Mouse (Mus musculus) left cerebral cortex, postnatal 10 days (tissue): ENCODE data around the gene Map1b. TPM values are rescaled to one million over a fixed set of nuclear protein-coding genes. Genes with fewer than 3 reads are reported as not detected.

Experiments used
- DNase-seq, 2 experiments: peaks; one replicate each; pipeline ENCODE4 v3.0.0; 2021 to 2022; ENCODE audit warnings: low spot score in 2 of 2, mixed read lengths in 1 of 2; ENCODE audit errors: extremely low spot score in 1 of 2
- intact Hi-C: fragments of 180-260 bp; cut with DNase I; formaldehyde crosslinking; loops from one replicate; pipeline ENCODE4 v1.15.1; 2025
- total RNA-seq, 2 experiments: library from RNA; stranded (reverse); gene quantifications; 2 replicates each; pipeline ENCODE4 v1.2.3; 2021

The Map1b gene
- total RNA-seq, 2 experiments from 2014 or later: 1,022 to 1,154 TPM

DNA sequence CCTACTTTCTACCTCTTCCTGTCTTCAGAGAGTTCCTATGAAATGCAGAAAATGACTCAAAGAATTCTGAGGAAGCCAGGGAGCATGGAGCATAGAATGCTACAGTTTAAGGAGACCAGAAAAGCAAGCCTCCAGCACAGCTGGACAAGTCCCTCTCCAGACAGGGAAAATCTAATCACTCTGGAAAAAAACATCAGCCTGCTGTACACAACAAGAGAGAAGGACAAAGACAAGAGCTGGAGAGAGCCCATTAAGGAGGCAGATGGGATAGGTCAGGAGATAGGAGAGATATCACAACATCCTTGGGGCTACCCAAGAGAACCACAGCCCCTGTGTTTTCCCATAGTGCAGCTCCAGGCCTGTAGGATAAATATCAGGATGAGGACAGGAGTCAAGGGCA, 79.3 kb downstream of the Map1b start:
- intact Hi-C loops: no loop called here

DNA sequence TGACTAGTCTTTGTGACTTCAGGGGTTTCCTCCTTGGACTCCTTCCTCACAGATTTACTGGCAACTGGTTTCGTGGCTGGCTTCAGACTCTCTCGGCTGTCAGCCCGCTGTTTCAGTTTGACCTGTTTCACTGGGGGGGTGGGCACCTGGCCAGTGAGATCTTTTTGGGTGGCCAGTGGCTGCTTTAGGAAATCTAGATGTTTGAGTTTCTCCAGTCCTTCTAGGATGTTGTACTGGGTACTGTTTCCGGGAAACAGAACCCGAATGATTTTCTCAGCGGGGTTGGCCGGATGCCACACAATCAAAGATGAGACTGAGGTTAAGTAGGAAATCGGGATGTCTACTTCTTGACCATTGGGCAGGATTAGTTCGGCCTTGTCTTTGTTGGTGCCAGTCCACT, 81.8 kb downstream of the Map1b start:
- no peak for DNase-seq
- intact Hi-C loops: no loop called here

More for the DNA sequence above, 79.3 kb downstream of the Map1b start:
- no peak for DNase-seq

DNA sequence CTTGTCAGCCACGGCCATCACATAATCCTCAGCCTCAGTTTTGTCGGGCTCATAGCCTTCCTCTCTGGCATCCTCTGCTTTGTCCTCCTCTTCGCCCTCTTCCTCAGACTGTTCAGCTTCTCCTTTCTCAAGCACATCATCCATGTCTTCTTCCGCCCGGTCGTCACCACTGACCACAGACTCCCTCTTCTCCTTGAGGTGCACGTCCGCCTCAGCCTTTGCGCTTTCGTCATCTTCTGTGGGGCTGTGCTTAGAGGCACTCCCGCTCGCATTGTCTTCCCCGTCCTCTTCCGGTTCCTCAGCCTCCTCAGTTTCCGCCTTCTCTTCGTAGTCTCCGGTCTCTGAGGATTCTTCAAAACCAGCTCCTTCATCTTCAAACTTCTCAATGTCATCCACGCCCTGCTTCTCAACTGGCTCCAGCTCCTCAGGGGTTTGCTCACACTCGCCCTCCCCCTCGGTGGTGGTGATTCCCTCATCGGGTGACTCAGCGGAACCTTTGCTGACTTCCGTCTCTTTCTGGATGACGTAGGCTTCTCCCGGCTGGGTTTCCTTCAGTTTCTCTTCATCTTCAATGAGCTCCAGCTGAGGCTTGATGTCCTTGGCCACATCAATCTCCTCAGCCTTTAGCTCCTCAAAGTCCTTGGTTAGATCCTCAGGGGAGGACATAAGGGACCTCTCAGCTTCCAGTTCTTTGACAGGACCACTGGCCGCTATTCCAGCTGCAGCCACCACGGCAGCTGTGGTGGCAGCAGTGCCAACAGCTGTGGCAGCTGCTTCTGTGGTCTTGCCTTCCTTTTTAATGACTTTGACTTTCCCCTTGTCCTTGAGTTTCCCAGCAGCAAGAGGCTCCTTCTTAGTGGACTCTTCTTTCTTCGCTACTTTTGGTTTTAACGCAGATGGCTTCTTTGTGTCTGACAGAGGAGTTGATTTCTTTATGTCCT, 83.0 kb downstream of the Map1b start:
- intact Hi-C loops: no loop called here
- DNase-seq: no peak

DNA sequence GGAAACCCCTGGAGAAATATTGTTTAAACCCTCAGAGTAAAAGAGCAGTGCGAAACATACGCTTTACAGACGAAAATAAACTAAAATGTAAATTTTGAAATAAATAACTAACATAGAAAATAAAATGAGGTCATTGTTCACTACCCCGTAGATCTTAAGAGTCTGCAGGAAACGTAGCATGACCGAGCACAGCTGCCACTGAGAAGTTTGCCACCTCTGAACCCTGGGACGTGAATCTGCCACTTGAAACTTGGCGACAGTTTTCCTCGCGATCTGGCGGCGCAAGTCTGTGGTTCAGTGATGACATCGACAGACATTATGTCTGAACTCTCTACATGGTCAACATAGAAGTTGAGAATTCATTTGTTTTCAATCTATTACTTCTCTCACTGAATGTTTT, 92.8 kb downstream of the Map1b start:
- DNase-seq: no peak
- intact Hi-C loops: no loop called here

DNA sequence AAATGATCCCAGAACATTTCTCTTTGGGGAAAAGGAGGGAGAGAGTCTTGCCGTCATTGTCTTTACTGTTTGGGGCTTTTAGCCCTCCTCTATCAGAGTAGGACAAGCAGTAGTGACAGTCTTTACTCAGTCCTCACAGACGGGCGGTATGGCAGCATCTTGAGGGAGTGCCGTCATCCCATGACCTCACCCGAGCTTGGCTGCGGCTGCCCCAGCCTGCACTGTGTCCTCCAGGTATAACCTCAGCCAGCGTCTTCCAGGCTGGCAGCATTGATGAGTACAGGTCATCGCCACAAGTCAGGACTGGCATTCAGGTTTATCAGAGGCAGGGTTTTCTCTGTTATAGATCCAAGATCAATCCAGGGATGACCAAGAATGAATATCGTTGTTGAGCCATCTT, 99.7 kb downstream of the Map1b start:
- DNase-seq: no peak

DNA sequence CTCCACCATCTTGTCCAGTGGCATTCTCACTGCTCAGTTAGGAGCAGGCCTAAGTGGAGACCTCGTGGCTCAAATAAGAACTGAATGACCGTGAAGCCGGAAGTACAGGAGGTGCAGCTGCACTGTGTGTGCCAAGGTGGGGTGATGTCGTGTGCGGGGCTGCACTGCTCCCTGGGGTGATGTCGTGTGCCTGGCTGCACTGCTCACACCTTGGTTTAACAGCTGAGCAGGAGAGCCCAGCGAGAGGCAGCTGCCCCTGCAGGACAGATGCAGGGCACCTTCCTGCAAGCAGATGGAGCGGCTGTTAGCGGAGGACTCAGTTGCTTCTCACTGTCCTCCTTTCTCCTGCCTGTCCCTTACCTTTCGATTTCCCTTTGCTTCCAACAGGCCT, 102.0 kb downstream of the Map1b start:
- no peak for DNase-seq
- intact Hi-C loops: no loop called here

More for the DNA sequence above, 99.7 kb downstream of the Map1b start:
- intact Hi-C loops: no loop called here

DNA sequence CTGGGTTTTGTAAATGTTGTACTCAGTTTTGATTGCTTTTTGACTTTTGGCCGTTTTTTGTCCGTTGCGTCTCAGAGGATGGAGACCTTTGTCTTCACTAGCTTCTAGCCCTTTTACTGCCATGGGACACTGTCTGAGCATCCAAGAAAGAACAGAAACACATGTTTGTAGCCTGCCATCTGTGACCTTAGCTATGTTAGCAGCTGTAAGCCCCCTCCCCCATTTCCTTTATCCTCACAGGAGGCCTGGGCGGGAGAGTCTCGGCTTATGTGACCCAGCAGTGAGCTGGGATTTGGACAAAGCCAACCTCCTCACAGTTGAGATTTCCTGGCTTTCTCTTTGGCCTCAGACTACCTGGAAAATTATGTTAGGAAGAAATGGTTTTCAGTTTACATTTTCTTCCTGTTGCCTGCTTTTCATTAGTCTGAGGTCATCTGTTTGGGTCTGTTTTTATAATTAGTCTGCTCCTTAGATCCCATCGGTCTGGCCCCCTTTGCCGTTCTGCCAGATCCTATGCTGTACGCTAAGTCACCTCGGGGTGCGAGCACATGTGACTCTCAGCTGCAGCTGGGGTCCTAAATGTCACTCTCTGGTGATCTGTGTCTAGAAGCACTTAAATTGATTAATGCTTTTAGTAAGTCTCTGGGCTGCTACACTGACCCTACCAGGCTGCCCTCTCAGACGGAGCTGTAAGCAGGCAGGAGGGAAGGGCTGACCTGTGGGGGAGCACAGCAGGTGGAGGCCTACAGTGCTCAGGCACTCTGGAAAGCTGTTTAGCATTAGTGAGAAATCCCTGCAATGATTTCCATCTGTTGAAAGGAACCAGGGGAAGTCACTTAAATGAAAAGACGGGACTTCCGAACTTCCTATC, 102.6 kb downstream of the Map1b start:
- intact Hi-C loops: no loop called here
- DNase-seq: no peak

DNA sequence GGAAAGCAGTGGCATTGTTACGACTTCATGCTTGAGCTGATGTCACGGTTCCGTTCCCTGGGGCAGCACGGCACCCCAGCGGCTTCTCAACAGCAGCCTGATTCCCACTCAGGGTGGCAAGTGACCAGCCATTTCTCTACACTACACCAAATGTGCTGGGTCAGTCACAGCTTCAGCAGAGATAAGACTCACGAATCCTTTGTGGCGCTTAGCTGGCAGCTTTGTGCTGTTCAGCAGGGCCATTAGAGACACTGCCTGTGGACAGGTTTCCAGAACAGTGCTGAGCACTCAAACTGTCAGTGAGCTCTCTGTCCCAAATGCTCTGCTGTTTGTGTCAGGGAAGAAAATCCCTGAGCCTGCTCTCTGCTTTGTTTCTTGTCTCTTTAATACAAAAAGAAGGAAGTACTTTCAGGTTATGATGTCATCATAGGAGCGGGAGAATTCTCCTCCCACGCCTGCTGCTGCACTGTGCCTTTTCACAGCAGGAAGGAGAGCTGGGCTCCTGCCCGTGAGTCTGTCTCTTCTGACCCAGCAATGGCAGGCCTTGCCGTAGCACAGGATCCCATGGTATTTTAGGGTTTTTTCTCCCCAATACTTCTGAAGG, 103.8 kb downstream of the Map1b start:
- intact Hi-C loops: no loop called here
- peak in 1 of 2 experiments; percentile 64 for DNase-seq

DNA sequence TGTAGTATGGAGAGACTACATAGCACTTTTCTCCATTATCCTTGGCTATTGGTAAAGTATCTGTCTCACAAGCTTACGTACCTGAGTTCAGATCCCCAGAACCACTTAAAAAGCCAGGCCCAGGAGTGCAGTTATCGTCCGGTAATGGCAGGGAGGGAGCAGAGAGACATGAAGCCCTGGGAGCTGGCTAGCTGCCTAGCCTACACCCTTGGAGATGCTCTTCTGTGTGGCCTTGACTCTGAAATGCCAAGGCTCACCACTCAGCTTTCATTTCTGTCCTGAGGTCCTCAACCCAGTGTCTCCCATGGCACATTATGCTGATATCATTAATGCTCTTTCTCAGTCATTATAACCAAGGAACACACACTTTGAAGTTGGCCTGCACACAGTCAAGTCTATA, 104.6 kb downstream of the Map1b start:
- intact Hi-C loops: no loop called here
- DNase-seq: no peak

DNA sequence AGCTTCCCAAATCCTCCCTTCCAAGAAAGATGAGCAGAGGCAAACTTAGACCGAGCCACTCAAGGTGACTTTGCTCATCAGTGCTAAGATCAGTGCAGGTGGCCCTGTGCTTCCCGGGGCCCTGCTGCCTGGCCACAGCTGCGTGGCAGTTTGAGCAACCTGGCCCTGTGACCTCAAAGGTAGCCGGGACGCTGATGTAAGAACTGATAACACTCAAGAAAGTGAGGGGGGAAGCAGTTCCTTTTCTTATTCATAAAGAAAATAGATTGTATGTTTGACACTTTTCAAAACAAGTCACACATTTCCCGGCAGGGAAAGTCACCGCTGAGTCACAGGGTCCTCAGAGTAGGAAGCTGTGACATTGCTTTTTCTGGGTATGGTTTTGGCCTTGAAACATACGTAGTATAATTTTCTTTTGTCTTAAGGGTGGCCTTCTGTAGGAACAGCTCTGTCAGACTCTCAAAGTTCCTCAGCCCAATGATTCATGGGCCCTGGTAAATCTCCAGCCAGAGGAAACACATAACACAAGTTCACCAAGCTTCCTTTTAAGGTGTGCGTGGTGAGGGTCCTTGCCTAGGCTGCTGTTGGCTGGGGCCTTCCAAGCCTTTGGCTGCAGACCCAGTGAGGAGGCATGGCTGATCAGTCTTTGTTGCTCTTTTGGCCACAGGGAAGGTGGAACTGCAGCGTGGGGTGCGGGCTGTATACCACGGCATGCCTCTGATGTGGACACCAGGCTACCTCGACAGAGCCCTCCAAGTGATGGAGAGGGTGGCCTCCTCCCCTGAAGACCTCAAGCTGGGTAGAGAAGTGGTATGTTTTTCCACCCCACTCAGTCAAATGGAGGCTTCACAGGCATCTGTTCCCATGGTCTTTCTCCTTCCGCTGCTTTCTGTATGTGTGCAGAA, 105.5 kb downstream of the Map1b start:
- intact Hi-C loops: no loop called here
- DNase-seq: no peak

DNA sequence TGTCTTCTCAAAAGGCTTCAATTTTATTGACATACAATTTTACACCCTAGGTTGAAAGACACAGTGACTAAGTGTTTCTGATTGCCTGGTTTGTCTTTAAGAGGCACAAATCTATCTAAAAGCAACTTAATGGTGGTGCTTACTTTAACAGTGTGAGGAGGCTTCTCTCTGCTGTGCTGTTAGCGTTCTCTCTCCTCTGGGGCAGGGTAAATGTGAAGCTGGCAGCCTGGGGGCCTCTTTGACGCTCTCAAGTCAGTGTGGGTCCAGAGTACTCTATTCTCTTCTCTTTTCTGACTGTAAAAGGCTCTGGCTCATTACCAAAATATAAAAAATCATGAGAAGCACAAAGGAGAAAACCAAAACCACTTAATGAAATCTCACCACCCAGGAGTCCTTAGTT, 107.1 kb downstream of the Map1b start:
- no peak for DNase-seq
- intact Hi-C loops: no loop called here

DNA sequence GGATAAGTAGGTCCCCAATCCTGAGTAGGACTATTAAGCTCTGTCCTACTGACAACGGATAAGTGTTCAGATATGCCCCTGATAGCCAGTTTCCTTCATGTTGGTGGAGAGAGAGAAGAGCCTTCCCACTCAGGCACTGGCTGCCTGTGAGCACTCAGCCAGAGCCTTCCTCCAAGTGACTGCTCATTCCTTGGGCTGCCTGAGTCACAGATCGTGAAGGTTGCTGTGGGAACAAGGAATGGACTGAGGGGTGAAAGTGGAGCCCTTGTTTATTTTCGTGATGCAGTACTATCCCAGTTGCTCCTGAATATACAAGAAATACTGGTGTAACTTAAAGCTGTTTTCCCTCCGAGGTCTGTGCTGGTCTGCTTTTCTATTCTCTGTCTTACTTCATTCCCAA, 117.0 kb downstream of the Map1b start:
- DNase-seq: no peak
- intact Hi-C loops: no loop called here

DNA sequence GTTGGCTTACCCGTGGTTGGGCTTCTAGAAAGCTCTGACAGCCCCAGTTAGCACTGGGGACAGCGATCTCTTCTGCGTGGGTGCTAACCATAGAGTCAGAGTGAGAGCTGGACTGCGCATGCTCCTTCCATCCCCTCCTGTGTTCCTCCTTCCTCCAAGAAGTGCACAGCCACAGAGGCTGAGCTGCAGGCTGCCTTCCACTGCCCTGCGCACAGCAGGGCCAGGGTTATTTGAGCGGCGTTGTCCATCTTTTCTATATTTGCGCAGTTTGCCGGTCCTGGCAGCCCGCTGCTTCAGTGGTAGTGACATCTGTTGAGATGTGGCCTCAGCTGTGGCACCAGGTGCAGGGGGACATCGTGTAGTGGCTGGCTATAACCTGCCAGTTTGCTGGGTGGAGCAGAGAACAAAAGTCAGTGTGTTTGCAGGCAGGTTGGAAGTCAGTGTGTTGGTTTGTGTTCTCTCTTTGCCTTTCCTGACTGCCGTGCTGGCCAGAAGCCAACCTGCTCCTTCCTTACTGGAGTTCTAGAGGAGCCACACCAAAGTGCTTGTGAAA, 118.1 kb downstream of the Map1b start:
- DNase-seq: peak in 1 of 2 experiments; percentile 63
- intact Hi-C loops: no loop called here

DNA sequence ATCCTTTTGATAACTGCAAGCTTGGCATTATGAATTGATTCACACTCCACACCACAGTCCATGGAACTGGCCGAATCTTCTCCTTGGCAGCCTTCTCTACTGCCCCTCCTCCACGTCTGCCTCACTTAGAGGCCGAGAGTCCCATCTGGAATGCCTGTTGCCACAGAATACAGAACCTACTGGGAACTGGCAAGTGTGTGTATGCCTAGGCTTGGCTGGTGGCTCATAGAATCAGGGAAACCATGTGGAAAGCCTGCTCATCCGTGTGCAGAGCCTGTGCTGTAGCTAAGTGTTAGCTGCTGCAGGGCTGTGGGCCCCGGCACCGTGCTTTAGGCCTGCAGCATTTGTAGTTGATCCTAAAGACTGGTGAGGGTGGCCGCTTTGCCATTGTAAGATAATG, 119.1 kb downstream of the Map1b start:
- intact Hi-C loops: no loop called here
- peak; percentile 23 to 38 for DNase-seq

DNA sequence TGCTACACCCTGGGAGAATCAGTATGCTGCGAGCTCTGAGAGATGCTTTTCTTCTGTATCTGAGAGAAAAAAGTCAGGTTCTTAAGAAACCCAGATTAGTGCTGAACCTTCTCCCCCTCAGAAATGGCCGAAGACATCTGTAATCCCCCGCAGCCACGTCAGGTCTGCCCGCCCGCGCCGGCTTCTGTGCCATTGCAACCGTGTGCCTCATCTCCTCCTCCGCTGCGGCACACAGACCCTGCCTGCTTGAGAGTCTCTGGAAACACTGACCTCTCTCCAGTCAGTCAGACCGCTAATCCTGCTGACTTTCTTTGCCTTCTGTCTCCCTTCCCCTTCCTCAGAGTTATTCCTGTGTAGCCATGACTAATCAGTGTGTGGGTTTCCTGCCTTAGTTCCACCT, 120.8 kb downstream of the Map1b start:
- DNase-seq: peak in 1 of 2 experiments; percentile 24
- intact Hi-C loops: no loop called here

DNA sequence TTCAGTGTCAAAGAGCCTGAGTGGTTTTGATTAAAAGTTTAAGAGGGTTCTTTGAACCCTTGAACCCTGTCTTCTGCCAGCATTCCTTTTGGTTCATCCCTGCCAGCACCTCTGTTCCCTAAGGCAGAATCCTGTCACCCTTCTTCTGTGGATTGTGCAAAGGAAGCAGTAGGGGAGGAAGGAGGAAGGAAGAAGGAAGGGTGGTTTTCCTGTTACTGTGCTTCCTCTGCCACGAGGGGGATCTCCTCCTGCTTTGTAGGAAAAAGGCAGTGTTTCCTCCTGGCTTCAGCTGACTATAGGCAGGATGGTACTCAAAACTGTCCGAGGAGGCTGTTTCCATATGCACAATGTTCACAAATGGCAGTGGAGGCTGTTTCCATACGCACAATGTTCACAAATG, 121.6 kb downstream of the Map1b start:
- intact Hi-C loops: no loop called here
- no peak for DNase-seq

DNA sequence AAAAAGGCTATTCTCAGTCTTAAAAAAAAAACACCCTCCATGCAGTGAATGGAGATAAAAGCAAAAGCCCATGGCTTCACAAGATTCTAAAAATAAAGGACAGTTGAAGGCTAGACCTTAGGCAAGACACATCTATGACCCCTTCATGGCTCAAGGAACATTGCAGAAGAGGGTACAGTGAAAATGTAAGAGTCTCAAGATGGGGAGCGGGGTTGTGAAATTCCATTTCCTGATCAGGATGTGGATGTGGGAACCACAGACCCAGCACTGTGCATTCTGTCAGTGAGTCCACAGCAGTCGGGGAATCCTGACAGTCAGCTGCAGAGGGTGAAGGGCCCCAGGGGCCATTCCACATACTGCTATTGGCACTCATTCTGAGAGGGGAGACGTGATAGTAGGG, 123.2 kb downstream of the Map1b start:
- no peak for DNase-seq
- intact Hi-C loops: no loop called here

DNA sequence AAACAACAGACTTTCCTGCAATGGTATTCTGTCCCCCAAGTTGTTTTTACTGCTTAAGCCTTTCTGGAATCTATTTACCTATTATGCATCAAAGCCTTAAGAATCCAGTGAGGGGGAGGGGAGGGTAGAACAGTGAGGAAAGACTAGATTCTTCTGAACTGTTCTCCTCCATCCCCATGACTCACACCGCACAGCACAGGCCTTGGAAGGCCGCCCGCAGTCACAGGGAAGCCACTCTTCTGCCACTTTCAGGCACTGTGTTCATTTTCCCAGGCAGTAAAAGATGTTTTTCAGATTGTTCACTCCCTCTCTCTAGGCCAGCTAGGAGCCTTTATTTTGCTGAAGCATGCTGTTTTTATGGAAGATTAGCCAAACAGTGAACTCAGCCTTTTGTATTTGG, 124.9 kb downstream of the Map1b start:
- intact Hi-C loops: no loop called here
- DNase-seq: peak in 1 of 2 experiments; percentile 66
